Mouse (Mus musculus): ENCODE measurements around the gene Emid1.

The Emid1 gene

DNA sequence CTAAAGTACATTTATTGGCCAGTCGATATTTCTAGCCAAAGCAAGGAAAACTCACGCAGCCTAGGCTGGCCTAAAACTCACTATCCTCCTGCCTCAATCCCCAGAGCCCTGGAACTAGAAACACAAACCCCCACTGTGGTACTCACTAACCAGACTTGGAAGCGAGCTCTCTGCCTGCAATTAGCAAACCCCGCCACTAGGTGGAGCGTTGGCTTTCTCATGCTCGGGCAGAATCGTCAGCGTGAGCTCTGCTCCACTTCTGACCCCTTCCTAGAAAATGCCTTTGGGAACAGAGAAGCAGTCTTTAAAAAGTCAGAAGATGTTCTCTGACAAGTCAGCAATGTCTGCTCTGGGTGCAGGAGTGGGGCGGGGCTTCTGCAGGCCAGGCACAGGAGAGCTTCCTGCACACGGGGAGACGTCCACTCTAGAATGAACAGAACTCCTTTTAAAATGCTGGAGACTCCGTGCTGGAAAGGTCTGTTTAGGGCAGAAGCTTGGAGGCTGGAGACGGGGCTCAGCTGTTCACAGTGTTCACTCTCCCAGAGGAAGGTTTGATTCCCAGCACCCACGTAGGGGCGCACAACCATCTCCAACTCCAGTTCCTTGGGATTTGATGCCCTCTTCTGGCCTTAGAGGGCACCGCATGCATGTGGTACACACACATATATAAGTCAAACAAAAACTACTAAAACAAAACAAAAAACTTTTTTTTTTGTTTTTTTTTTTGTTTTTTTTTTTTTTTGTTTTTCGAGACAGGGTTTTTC lies 8.8 kb upstream of the Emid1 start:
- peak; percentile 38 to 79 for DNase-seq (ENCODE audit: low spot score in 2 of 2)

DNA sequence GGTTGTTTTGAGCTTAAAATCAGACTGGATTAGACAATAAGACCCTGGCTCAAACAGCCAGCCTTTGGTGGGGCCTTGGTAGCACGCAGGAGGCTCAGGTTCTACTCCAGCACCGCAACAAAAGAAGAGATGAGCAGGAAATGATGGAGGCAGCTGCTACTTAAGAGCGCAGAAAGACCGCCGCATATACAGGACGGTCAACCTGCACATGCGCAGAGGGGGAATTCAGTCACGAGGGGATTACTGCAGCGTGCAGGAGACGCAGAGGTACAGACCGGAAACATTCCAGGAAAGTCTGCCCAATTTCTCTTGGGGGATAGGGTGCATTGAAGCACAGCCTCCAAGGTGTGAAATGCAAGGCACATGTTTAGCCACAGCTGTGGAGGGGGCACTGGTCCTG lies 6.0 kb upstream of the Emid1 start:
- DNase-seq (ENCODE audit: low spot score in 2 of 2): no peak

DNA sequence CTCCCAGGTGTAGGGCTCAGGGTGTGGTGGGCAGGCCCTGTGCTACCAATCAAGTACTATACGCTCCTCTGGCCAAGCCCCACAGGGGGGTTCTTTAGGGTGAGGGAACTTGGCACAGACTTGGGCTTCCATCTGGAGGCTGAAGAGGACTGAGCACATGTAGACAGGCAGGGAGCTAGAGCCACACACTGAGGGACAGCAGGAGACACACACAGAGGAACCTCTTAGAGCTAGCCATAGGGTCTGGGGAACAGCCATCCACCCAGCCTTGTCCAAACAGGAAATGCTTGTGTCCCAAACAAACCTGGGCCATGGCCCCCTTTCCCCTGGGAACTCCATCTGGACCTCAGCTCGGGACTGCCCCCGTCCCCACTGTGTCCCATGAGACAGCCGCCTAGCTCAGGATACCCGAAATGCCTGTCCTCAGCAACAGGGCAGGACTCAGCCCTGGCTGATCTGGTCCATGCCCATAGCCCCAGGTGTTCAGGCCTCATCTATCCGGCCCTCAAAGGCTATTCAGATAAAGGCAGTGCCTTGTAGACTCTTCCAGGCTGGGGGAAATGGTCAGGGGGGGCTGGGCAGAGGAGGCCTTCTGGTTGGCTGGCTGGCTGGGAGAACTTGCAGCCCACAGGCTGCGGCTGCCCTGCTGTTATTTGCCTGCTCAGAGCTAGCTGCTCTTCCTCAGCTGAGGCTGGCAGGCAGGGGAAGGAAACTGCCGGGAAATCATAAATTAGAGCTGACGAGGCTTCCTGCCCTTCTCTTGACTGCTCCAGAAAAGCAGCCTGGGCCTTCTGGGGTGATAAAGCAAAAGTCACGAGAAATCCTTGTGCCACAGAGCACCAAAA lies 3.1 kb upstream of the Emid1 start:
- DNase-seq (ENCODE audit: low spot score in 2 of 2): no peak

DNA sequence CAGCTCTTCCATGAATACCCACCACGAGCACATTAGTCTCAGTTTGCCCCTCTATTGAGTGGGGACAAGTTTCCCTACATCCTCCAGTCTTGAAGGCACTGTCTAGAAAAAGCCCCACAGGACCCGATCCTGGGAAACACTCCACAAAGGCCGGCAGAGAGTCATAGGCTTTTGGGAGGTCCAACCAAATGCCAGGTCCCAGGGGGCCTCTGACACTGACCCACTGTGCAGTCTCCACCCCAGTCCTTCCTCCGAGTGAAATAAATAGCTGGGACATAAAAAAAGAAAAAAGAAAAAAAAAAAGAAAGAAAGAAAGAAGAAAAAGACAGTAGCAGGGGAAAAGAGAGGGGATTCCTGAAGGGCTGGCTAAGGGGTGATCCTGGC lies 818 bp downstream of the Emid1 start:
- DNase-seq (ENCODE audit: low spot score in 2 of 2): no peak

DNA sequence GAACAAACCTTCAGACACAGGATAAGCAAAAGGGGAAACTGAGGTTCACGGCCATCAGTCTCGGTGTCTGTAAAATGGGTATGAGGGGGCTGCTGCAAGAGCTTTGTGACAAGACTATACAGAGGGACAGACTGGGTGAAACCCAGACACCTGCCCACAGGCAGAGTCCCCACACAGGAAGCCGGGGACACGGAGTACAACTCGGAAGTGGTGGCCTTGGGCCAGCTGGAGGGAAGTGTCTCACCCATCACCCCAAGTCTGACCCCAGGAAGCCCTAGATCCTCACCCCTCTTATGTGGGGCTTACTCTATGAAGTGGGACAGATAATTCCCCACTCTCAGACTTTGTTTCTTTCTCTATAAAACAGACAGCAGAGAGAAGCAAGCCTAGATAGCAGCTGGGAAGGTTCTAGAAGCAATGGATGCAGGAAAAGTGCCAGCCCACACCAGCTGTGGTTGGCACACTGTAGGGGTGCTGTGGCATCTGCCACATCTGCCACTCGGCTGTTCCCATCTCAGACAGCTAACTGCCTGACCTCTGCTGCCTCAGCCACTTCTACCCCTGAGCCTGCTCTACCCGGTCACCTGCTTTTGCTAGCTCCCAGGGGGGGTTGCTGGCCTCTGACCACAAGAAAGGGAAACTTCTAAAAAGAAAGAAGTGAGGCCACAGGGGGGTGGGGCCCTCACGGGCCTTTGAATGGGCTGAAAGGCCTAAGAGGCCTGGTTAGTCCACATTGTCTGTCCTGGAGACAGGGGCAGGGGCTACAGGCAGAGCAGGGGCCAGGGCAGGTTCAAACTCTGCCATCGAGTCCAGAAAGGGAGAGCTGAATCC lies 1.4 kb downstream of the Emid1 start:
- peak; percentile 59 to 72 for DNase-seq (ENCODE audit: low spot score in 2 of 2)

DNA sequence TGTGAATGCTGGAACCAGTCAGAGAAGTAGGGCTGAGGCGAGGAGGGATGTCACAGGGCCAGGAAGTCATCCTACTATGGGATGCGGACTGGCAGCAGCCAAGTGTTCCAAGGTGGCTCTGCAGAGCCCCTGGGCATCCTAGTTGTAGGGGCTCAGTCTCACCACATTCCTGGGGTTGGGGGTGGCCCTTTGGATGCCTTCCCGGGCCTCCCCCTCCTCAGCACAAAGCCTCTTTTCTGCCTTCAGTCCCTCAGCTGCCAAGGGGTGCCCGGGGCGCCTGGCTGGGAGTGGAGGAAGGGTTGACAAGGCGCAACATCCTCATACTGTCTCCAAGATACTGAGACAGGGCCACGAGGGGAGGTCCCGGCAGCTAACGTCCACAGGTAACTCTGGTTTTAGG lies 2.1 kb downstream of the Emid1 start:
- DNase-seq (ENCODE audit: low spot score in 2 of 2): no peak

DNA sequence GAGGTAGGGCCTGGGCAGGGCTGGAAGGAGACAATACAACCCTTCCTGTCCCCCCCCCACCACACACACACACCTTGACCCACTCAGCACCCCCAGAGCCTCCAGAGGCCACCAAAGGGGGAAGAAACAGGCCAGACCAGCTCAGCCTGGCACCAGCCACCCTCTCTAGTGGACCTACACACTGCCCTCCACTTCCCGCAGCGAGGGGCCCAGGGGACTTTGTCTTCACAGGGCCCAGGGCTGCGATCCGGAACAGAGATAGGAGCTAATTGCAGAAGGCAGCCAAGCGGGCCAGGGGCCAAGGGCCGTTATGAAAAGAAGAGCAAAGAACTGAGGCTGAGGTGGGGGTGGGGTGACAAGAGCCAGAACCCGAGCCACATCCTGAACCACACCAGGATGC lies 2.8 kb downstream of the Emid1 start:
- no peak for DNase-seq (ENCODE audit: low spot score in 2 of 2)

DNA sequence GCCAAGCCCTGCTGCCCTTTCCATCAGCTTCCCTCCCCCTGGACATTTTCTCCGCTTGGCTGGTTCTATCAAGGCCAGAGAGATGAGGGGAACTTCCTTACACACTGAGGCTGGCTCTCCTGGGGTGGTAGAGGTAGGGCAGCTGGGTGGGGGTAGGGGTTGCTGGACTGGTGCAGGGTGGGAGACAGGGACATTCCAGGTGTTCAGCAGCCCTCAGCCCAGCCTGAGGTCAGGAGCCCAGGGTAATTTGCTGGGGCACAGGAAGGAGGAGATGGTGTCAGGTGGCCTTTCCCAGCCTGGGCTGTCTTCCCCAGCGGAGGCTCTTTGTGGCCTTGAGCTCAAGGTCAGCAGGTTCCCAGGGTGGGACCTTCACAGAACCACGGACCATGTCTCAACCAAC lies 6.5 kb downstream of the Emid1 start:
- no peak for DNase-seq (ENCODE audit: low spot score in 2 of 2)

DNA sequence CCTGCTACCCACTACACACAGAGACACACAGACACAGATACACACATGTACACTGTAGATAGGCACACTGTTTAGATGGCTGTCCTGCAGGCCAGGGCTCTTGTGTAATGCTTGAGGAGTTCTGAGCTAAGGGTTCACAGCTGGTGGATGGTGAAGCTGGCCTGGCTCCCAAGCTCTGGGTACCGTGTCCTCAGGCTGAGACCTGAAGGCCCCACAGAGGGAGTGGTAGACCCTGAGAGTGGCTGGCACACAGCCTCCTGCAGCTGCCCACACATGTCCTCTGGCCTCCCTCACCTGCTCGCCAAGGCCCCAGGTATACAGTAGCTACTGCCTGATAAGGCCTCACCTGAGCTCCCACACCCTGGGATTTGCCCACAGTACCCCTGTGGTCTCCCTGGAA lies 10.1 kb downstream of the Emid1 start:
- no peak for DNase-seq (ENCODE audit: low spot score in 2 of 2)

DNA sequence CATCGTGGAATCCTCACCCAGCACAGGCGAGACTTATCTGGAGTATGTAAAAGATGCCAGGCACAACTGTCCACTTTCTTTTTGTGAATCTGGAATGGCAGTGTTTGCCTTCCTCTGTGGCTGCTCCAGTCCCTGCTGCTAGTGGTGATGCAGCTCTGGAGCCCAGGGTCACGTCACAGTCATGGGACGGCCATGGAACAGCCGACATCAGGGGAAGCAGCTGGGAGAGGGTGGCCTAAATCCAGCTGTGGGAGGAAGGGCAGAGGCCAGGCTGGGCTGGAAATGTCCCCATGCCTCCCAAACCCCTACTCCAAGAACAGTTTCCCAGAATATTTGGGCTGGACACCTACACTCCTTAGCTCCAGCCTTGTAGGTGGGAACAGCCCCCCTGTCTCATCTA lies 10.8 kb downstream of the Emid1 start:
- no peak for DNase-seq (ENCODE audit: low spot score in 2 of 2)

DNA sequence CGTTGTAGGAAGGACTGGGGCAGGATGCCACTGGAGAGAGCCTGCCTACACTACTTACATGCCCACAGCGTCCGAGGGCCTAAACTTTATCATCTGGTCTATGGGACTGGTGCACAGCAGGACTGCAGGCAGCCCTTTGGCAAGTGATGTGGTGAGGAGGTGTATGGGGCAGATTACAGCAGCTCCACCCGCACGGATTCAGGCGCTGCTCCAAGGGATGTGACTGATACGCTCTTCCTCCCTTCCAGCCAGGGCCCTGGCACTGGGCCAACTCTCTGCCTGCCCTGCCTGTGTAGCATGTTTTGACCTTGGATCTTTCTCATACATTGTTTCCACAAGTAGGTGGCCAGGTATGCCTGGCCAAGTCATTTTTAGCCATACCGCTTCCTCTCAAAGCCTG lies 11.4 kb downstream of the Emid1 start:
- DNase-seq (ENCODE audit: low spot score in 2 of 2): peak; percentile 61 to 75

DNA sequence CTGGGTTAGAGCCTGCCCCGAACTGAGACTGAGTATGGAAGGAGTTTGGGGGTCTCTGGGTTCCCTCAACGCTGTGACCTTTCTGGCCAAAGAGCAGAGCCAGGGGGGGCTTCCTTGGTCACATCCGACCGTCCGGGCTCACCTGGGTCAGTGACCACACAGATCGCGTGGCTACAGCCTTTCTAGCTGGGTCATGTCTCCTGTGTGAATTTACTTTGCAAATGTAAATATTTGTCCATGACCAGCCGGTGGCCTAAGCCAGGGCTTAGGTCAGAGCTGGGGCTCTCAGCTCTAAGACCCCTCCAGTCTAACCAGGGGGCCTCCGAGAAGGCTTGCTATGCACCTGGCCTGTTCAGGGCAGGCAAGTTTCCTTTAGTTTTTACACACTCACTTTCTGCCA lies 12.7 kb downstream of the Emid1 start:
- DNase-seq (ENCODE audit: low spot score in 2 of 2): no peak

DNA sequence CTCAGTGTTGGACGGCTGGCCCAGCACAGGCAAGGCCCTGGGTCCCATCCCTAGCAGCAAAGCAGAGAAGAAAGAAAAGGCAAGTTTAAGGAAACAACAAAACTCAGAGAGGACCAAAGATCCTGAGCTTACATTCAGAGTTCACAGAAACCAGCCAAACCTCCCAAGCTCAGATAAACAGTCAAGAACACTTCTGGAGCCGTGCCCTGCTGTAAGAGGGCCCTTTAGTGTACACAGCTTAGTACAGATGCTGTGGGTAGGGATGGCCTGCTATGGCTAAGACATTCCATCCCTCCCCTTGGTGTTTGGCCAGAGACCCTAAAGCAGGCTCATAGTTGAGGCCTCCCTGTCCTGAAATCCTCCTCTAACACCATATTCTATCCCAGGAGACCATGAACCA lies 13.4 kb downstream of the Emid1 start:
- no peak for DNase-seq (ENCODE audit: low spot score in 2 of 2)

DNA sequence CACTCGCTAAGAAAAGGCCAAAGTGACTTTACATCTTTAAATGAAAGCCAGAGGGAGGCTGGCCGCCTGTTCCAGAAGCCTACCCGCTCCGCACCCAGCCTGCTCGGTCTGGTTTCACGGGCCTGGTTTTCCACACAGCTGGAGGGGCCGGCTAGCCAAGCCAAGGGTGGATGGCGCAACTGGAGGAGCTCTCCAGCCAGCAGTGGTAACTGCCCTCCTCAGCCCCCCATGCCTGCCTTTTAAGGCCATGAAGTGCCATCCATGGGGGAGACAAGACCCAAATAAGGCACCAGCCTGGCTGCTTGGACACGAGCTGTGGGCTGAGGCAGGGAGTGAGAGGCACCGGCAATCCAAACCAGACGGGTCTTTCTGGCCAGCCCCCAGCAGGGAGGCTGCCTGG lies 16.1 kb downstream of the Emid1 start:
- no peak for DNase-seq (ENCODE audit: low spot score in 2 of 2)

DNA sequence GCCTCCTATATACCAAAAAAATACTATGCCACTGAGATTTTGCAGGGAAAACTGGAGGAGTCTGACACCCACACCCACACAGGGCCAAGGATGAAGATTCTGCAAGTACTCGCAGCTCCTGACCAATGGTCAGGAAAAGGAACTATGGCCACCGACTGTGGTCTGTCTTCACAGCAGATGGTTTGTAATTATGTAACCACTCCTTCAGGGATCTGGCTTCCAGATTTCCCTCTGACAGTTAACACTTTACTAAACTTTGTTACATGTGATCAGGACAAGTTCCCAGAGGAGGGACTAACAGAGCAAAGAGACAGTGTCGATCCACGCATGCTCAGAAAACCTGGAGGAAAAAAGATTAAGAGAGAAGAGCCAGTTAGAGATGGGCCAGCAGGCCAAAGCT lies 19.3 kb downstream of the Emid1 start:
- no peak for DNase-seq (ENCODE audit: low spot score in 2 of 2)

DNA sequence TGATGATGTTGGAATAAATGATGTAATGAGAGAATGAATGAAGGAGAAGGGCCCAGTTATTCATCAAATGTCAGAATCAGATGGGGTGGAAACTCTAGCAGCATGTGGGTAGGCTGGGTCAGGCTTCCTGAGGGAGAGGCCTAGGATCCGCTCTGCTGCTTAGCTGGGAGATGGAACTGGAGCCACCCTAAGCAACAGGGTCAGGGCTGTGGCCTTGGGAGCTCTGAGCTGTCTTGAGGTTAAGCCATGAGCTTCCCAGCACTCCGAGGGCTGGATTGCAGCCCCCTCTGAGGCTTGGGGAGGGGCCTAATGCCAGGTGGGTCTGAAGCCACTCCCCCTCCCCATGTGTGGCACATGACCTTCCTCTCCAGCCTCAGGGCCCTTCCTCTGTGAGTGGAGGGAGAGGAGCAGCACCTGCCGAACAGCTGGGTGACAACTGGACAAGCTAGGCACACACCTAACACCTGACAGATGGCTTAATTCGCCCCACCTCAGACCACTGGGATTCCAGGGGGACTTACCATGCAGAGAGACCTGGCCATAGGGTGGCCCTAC lies 21.9 kb downstream of the Emid1 start:
- DNase-seq (ENCODE audit: low spot score in 2 of 2): no peak

DNA sequence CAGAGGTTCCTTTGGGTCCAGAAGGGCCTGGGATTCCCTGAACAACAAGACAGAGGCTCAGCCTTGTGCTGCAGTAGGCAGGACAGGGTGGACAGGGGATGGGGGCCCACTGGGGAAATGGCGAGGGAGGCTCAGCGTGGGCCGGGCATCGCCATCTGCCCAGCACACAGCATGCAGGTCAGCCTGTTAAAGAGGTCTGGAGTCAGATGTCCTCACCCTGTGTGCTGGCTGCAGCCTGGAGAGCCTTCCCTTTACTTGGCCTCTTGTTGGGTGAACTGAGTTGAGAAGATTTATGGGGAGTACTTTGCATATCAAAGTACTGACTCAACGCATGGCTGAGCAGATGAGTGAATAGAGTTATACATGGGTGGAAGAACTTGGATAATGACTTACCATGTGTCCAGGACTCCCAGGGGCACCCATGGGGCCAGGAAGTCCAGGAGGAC lies 23.0 kb downstream of the Emid1 start:
- no peak for DNase-seq (ENCODE audit: low spot score in 2 of 2)

DNA sequence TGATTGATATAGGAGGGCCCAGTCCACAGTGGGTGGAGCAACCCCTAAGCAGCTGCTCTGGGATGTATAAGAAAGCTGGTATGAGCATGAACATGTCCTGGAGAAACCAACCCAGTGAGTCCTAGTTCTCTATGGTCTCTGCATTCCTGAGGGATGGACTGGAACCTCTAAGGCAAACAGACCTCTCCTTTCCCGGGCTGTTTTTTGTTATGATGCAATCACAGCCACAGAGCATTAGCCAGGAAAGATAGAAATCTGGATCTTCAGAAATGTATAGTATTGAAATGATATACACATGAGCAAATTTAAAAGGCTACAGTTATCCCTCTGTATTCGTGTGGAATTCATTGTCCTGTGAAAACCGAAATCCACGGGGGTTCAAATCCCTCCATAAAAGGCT lies 26.3 kb downstream of the Emid1 start:
- DNase-seq (ENCODE audit: low spot score in 2 of 2): no peak

DNA sequence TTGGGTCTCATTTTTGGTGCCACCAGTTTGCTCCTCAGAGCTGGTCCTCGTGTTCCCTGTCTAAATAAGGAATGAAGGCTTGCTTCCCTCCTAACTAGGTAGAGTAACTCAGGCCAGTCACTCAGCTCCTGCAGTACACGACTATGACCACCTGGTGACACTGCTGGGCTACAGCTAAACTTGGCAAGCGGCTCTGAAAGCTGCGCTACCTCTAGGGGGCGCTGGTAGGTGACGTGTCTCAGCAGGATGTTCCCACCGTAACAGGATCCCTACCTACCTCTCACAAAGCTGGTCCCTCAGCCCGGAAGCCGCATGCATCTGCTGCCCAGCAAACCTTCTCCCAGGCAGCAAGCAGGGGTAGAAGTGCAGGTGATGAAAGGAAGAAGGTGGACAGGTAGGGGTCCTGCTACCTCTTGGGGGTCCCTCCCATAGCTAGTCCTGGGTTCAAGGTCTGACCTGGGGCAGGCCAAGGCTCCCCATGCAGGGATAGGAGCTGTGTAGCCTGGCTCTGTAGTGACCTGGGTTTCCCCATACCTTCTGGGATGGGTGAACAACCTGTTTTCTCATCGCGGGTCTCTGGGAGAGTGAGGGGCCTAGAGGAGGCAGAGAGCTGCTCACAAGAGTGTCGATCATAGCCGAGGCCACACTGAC lies 37.0 kb downstream of the Emid1 start:
- DNase-seq (ENCODE audit: low spot score in 2 of 2): peak; percentile 89 to 97

DNA sequence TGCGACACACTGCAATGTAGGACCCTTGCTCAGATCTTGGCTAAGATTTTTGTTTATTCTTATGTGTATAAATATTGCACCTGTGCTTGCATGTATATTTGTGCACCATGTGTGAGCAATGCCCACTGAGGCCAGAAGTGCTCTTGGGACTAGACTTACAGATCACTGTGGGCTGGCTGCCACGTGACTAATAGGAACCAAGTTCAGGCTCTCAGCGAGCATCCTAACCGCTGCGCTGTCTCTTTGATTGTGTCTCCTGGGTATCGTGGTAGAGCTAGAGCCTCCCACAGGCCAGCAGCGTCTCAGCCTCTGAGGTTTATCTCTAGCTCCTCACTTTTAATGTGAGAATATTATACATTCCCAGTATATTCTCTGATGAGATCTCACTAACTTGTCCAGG lies 38.4 kb downstream of the Emid1 start:
- no peak for DNase-seq (ENCODE audit: low spot score in 2 of 2)

DNA sequence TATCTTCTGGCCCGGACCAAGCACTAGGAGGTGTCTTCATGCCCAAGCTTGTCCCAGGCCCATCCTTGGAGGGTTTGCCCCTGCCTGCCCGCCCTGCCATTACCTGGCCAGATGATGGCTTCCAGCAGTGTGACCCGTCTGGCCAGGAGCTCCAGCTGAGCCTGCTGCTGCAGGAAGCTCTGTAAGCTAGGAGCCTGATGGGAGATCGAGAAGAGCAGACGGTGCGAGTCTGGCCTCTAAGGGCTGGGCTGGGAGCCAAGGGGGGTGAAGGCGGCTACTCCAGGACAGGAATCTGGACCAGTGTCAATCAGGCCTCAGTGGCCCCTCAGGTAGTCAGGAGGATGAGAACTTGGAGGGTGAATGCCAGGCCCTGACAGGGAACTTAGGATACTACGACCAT lies 42.6 kb downstream of the Emid1 start:
- no peak for DNase-seq (ENCODE audit: low spot score in 2 of 2)
